Mouse (Mus musculus): ENCODE data around the gene Hamp2. TPM values are rescaled to one million over a fixed set of nuclear protein-coding genes. Genes with fewer than 3 reads are reported as not detected.
A peak's percentile ranks its signal among the peaks of the same experiment; 100 is the strongest.
"Not testable (repeated sequence)": the region's sequence is repeated elsewhere in the genome, so short reads cannot be mapped to it uniquely, and the experiment has no call there.

Gene Hamp2
- polyA plus RNA-seq, 1 experiment from 2014 or later, result not detected

GRCm38 (mm10) chr7:30924071-30924470 is 410 bp downstream of the Hamp2 start:
- no peaks in the 10 kb centered on the region for H3K9me3 ChIP-seq (replicated peaks; ENCODE audit: control insufficient read depth, low read length)
- H3K4me1 ChIP-seq (ENCODE audit: control insufficient read depth, insufficient read depth, low read length), result no peaks in the 10 kb centered on the region
- H3K9ac ChIP-seq (replicated peaks; ENCODE audit: low read length), result no peak overlapping the region
- ATAC-seq (replicated peaks; ENCODE audit: insufficient number of reproducible peaks, low FRiP score, low TSS enrichment, low read depth) (no peak), DNase-seq (ENCODE audit: low spot score) (no peak)
- 63% methylated on average over 3 of the region's 3 CpGs for WGBS
- H3K4me3 ChIP-seq (ENCODE audit: low read depth, low read length), result no peak overlapping the region
- H3K36me3 ChIP-seq (replicated peaks; ENCODE audit: control insufficient read depth, insufficient read depth, low read depth, low read length), result no peaks in the 10 kb centered on the region
- H3K4me2 ChIP-seq (ENCODE audit: low read depth, low read length), result no peak overlapping the region
- no peaks in the 10 kb centered on the region for H3K27me3 ChIP-seq (ENCODE audit: control insufficient read depth, insufficient read depth, low read length)
- H3K27ac ChIP-seq (replicated peaks; ENCODE audit: low read depth, low read length), result no peak overlapping the region

DNA sequence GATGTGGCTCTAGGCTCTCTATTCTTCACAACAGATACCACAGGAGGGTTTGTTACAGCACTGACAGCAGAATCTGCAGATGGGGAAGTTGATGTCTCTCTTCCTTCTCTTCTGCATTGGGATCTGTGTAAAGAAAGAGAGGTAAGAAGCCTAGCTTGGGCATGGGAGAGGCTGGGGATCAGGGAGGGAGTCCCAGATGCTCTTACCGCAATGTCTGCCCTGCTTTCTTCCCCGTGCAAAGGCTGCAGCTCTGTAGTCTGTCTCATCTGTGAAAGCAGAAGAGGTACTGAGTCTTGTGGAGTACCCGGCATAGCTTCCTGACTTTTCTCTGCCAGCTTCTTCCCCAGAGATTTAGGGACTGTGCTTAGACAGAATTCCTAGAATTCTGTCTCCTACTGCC is 2.0 kb downstream of the Hamp2 start:
- WGBS, result 40% methylated on average over 3 of the region's 3 CpGs
- not testable (repeated sequence) for H3K27ac ChIP-seq (replicated peaks; ENCODE audit: low read depth, low read length); DNase-seq (ENCODE audit: low spot score); ATAC-seq (replicated peaks; ENCODE audit: insufficient number of reproducible peaks, low FRiP score, low TSS enrichment, low read depth); H3K4me2 ChIP-seq (ENCODE audit: low read depth, low read length); H3K27me3 ChIP-seq (ENCODE audit: control insufficient read depth, insufficient read depth, low read length); H3K9ac ChIP-seq (replicated peaks; ENCODE audit: low read length); H3K9me3 ChIP-seq (replicated peaks; ENCODE audit: control insufficient read depth, low read length); H3K36me3 ChIP-seq (replicated peaks; ENCODE audit: control insufficient read depth, insufficient read depth, low read depth, low read length); H3K4me1 ChIP-seq (ENCODE audit: control insufficient read depth, insufficient read depth, low read length); H3K4me3 ChIP-seq (ENCODE audit: low read depth, low read length)

DNA sequence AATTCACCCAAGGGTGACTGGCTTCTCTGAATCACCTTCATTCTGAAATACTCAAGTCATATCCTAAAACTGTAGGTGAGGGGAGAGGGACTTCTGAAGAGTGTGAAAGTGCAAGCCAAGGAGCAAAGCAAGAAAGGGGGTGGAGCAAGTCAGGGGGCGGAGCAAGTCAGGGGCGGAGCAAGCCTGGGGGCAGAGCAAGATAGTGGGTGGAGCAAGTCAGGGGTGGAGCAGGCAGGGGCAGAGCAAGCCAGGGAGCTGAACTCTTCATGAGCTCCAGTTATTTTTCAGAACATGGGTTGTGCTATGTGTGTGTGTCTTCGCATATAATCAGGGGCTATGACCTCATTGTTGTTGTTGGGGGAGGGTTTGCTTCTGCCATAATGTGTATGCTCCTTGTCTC is 4.3 kb downstream of the Hamp2 start:
- Histone ChIP-seq H3K4me2 (ENCODE audit: low read depth, low read length) (no peak overlapping the region), H3K27ac (replicated peaks; ENCODE audit: low read depth, low read length) (no peak overlapping the region), H3K27me3 (ENCODE audit: control insufficient read depth, insufficient read depth, low read length) (no peaks in the 10 kb centered on the region), H3K4me3 (ENCODE audit: low read depth, low read length) (no peak overlapping the region), H3K9ac (replicated peaks; ENCODE audit: low read length) (no peak overlapping the region), H3K9me3 (replicated peaks; ENCODE audit: control insufficient read depth, low read length) (no peaks in the 10 kb centered on the region), H3K36me3 (replicated peaks; ENCODE audit: control insufficient read depth, insufficient read depth, low read depth, low read length) (no peaks in the 10 kb centered on the region), H3K4me1 (ENCODE audit: control insufficient read depth, insufficient read depth, low read length) (no peaks in the 10 kb centered on the region)
- DNase-seq (ENCODE audit: low spot score) (no peak), ATAC-seq (replicated peaks; ENCODE audit: insufficient number of reproducible peaks, low FRiP score, low TSS enrichment, low read depth) (no peak)
- WGBS, result 73% methylated on average over 3 of the region's 3 CpGs

- no peaks in the 10 kb centered on the region for H3K36me3 ChIP-seq (replicated peaks; ENCODE audit: control insufficient read depth, insufficient read depth, low read depth, low read length)
- DNase-seq (ENCODE audit: low spot score) (no peak), ATAC-seq (replicated peaks; ENCODE audit: insufficient number of reproducible peaks, low FRiP score, low TSS enrichment, low read depth) (no peak)
- H3K27ac ChIP-seq (replicated peaks; ENCODE audit: low read depth, low read length), result no peak overlapping the region
- no peak overlapping the region for H3K4me3 ChIP-seq (ENCODE audit: low read depth, low read length)
- H3K9me3 ChIP-seq (replicated peaks; ENCODE audit: control insufficient read depth, low read length), result no peaks in the 10 kb centered on the region
- H3K4me2 ChIP-seq (ENCODE audit: low read depth, low read length), result no peak overlapping the region
- no peak overlapping the region for H3K9ac ChIP-seq (replicated peaks; ENCODE audit: low read length)
- no peaks in the 10 kb centered on the region for H3K27me3 ChIP-seq (ENCODE audit: control insufficient read depth, insufficient read depth, low read length)
- 57% methylated on average over 4 of the region's 4 CpGs for WGBS
- no peaks in the 10 kb centered on the region for H3K4me1 ChIP-seq (ENCODE audit: control insufficient read depth, insufficient read depth, low read length)
Measured at GRCm38 (mm10) chr7:30917219-30917618, 7.3 kb downstream of the Hamp2 start.

- ATAC-seq (replicated peaks; ENCODE audit: insufficient number of reproducible peaks, low FRiP score, low TSS enrichment, low read depth) (no peak), DNase-seq (ENCODE audit: low spot score) (no peak)
- Histone ChIP-seq H3K27ac (replicated peaks; ENCODE audit: low read depth, low read length) (no peak overlapping the region), H3K4me1 (ENCODE audit: control insufficient read depth, insufficient read depth, low read length) (no peaks in the 10 kb centered on the region), H3K9ac (replicated peaks; ENCODE audit: low read length) (no peak overlapping the region), H3K4me3 (ENCODE audit: low read depth, low read length) (no peak overlapping the region), H3K4me2 (ENCODE audit: low read depth, low read length) (no peak overlapping the region), H3K9me3 (replicated peaks; ENCODE audit: control insufficient read depth, low read length) (no peaks in the 10 kb centered on the region), H3K36me3 (replicated peaks; ENCODE audit: control insufficient read depth, insufficient read depth, low read depth, low read length) (no peaks in the 10 kb centered on the region), H3K27me3 (ENCODE audit: control insufficient read depth, insufficient read depth, low read length) (no peaks in the 10 kb centered on the region)
- 25% methylated on average over 6 of the region's 6 CpGs for WGBS
Measured at GRCm38 (mm10) chr7:30916713-30917112, 7.8 kb downstream of the Hamp2 start.

DNA sequence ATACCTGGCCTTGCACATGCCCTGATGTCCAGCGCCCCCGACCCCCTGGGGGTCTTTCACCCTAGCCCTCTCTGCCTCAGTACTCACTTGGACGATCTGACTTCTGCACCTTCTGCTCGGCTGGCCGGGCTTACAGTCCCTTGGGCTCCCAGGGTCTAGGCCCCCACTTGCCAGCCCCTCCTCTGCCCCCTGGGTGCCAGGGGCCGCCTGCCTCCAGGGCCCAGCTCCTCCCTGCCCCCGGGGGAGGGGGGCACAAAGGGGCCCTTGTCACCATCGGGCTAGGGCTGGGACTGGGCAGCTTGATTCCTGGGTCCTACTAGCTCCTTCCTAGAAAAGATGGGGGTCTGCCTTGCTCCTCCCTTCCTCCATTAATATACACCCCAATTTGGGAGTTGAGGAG is 9.7 kb downstream of the Hamp2 start, which contains the start of gene Mag:
Mag (minus strand) TSS at position 142 of the 400 bp plus-strand sequence.
- ATAC-seq (replicated peaks; ENCODE audit: insufficient number of reproducible peaks, low FRiP score, low TSS enrichment, low read depth), result no peak

DNA sequence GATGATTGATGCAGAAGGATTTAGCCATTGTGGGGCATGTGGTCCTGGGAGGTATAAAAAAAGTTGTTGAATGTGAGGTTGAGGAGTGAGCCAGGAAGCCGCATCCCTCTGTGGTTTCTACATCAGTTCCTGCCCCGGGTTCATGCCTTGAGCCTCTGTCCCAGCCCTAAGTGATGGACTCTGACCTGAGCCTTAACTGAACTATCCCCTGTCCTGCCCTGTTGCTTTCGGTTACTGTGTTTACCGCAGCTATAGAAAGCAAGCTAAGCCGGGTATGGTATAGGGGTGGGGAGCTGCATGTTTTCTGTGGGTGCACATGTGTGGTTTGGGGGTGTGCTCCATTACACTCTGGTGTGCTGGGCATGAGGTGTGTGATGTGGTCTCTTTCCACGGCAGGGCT is 14.7 kb downstream of the Hamp2 start:
- ATAC-seq (replicated peaks; ENCODE audit: insufficient number of reproducible peaks, low FRiP score, low TSS enrichment, low read depth), result no peak
- H3K4me3 ChIP-seq (ENCODE audit: low read depth, low read length), result no peak overlapping the region
- 85% methylated on average over 6 of the region's 6 CpGs for WGBS
- no peak for DNase-seq (ENCODE audit: low spot score)
- no peaks in the 10 kb centered on the region for H3K9me3 ChIP-seq (replicated peaks; ENCODE audit: control insufficient read depth, low read length)
- H3K9ac ChIP-seq (replicated peaks; ENCODE audit: low read length), result no peak overlapping the region
- H3K27me3 ChIP-seq (ENCODE audit: control insufficient read depth, insufficient read depth, low read length), result no peaks in the 10 kb centered on the region
- no peak overlapping the region for H3K4me2 ChIP-seq (ENCODE audit: low read depth, low read length)
- H3K4me1 ChIP-seq (ENCODE audit: control insufficient read depth, insufficient read depth, low read length), result no peaks in the 10 kb centered on the region; the same call in 1 of the 2 replicates
- no peaks in the 10 kb centered on the region for H3K36me3 ChIP-seq (replicated peaks; ENCODE audit: control insufficient read depth, insufficient read depth, low read depth, low read length)
- no peak overlapping the region for H3K27ac ChIP-seq (replicated peaks; ENCODE audit: low read depth, low read length)

More for the DNA sequence above, 9.7 kb downstream of the Hamp2 start, which contains the start of gene Mag:
- H3K4me1 ChIP-seq (ENCODE audit: control insufficient read depth, insufficient read depth, low read length), result no peaks in the 10 kb centered on the region
- H3K4me2 ChIP-seq (ENCODE audit: low read depth, low read length), result no peak within 1 kb of the TSS
- no peak for DNase-seq (ENCODE audit: low spot score)
- no peak within 1 kb of the TSS for H3K27ac ChIP-seq (replicated peaks; ENCODE audit: low read depth, low read length)
- no peak within 1 kb of the TSS for H3K9ac ChIP-seq (replicated peaks; ENCODE audit: low read length)
- H3K9me3 ChIP-seq (replicated peaks; ENCODE audit: control insufficient read depth, low read length), result no peaks in the 10 kb centered on the region
- no peaks in the 10 kb centered on the region for H3K27me3 ChIP-seq (ENCODE audit: control insufficient read depth, insufficient read depth, low read length)
- 75% methylated on average over 8 of the region's 8 CpGs for WGBS
- no peaks in the 10 kb centered on the region for H3K36me3 ChIP-seq (replicated peaks; ENCODE audit: control insufficient read depth, insufficient read depth, low read depth, low read length)
- H3K4me3 ChIP-seq (ENCODE audit: low read depth, low read length), result no peak within 1 kb of the TSS

- WGBS, result 22% methylated on average over 16 of the region's 17 CpGs
- ATAC-seq (replicated peaks; ENCODE audit: insufficient number of reproducible peaks, low FRiP score, low TSS enrichment, low read depth) (no peak; the same call in 1 of the 2 replicates), DNase-seq (ENCODE audit: low spot score) (no peak)
- Histone ChIP-seq H3K27ac (replicated peaks; ENCODE audit: low read depth, low read length) (no peak overlapping the region), H3K36me3 (replicated peaks; ENCODE audit: control insufficient read depth, insufficient read depth, low read depth, low read length) (no peaks in the 10 kb centered on the region), H3K4me2 (ENCODE audit: low read depth, low read length) (peak overlapping the region; percentile 58), H3K4me3 (ENCODE audit: low read depth, low read length) (peak overlapping the region; percentile 25), H3K27me3 (ENCODE audit: control insufficient read depth, insufficient read depth, low read length) (no peaks in the 10 kb centered on the region), H3K4me1 (ENCODE audit: control insufficient read depth, insufficient read depth, low read length) (no peaks in the 10 kb centered on the region; the same call in 1 of the 2 replicates), H3K9ac (replicated peaks; ENCODE audit: low read length) (no peak overlapping the region), H3K9me3 (replicated peaks; ENCODE audit: control insufficient read depth, low read length) (no peaks in the 10 kb centered on the region)
Measured at GRCm38 (mm10) chr7:30908992-30909431, 15.5 kb downstream of the Hamp2 start.

All from embryonic facial prominence, embryonic 11.5 days (tissue).